Mouse (Mus musculus) ES-Bruce4 (cell line): ENCODE results near the gene Cenpj.

Experiments used
- CTCF ChIP-seq: IDR thresholded peaks from one replicate; pipeline ENCODE4 v1.8.1; 2011; ENCODE audit warnings: low read depth, low read length
- EP300 ChIP-seq: IDR thresholded peaks from 2 replicates; pipeline ENCODE4 v1.6.1; 2011; ENCODE audit warnings: low read depth, low read length; ENCODE audit not compliant: insufficient read depth
- POLR2A ChIP-seq: IDR thresholded peaks from one replicate; pipeline ENCODE4 v1.8.1; 2011; ENCODE audit warnings: low read length; ENCODE audit not compliant: insufficient read depth

GRCm38 (mm10) chr14:56592191-56592590 is 17.0 kb upstream of the Cenpj start:
- TF ChIP-seq POLR2A (no peak), CTCF (no peak), EP300 (no peak)
